Mouse (Mus musculus): Measurements from ENCODE around the gene Olfr93. TPM values are rescaled to one million over a fixed set of nuclear protein-coding genes. Genes with fewer than 3 reads are reported as not detected.
"Not testable (repeated sequence)": the region's sequence is repeated elsewhere in the genome, so short reads cannot be mapped to it uniquely, and the experiment has no call there.

Gene Olfr93
- not detected for total RNA-seq (2022)

DNA sequence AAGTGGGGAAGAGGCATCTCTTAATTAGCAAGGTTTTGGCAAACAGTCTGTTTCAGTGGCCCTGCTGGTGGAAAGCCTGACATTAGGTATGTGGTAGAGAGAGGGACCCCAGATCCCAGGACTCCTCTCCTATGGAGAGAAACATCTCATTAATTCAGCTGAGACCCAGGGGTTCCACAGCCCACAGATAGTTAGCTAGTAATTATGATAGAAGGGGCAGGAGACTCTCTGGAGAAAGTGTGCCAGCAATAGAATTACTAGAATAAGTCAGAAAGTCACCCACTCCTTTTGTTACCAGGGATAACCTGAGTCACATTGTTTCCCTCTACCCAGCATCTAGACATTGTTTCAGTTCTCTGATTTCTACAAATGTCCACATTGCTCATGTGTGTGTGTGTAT lies at the start of gene Olfr93:
Gene Olfr93 (minus strand): TSS at position 101 of the 400 bp plus-strand sequence.
- no peak for DNase-seq (ENCODE audit: low spot score in 2 of 2)

GRCm38 (mm10) chr17:37203917-37204236 lies 42.6 kb upstream of the Olfr93 start:
- no peak for DNase-seq (ENCODE audit: low spot score in 2 of 2)

DNA sequence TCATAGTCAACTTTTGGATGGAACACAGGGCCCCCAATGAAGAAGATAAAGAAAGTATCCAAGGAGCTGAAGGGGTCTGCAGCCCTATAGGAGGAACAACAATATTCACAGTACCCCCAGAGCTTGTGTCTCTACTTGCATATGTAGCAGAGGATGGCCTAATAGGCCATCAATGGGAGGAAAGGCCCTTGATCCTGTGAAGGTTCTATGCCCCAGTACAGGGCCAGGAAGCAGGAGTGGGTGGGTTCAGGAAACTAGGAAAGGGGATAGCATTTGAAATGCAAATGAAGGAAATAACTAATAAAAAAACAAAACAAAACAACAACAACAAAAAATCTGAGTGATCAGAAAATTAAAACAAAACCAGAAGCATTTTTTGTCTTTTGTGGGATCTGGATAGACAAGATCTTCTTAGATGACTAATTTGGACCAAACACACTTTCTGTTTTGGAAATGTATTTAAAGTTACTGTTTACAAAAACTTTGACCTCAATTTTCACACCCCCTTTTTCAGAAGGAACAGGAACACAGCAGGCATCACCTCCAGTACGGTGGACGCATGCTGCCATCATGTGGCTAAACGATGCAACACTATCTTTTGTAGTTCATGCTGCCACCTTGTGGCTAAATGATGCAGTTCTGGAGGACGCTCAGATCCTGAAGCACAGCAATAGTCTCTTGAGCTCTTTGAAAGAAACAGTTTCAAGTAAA lies 42.1 kb upstream of the Olfr93 start:
- peak; percentile 57 to 69 for DNase-seq (ENCODE audit: low spot score in 2 of 2)

DNA sequence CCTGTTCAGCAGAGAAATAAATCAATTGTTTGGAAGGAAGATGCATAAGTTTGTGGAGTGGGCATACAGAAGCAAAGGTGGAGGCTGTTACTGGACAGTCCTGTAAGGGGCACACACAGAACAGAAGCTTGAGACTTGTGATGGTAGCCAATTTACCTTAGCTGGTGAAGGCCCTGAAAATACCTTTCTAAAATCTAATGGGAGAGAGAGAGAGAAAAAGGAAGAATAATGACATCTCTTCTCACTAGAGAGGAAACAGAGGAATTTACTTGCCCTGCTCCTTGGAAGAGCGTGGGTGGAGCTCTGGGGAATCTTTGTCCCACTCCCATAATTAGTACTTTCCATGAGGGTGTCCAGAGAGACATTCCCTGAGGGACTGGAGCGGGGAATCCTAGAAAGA lies 39.6 kb upstream of the Olfr93 start, which contains the start of gene Olfr94:
Gene Olfr94 (minus strand): TSS at position 101 of the 400 bp plus-strand sequence.
- no peak for DNase-seq (ENCODE audit: low spot score in 2 of 2)

DNA sequence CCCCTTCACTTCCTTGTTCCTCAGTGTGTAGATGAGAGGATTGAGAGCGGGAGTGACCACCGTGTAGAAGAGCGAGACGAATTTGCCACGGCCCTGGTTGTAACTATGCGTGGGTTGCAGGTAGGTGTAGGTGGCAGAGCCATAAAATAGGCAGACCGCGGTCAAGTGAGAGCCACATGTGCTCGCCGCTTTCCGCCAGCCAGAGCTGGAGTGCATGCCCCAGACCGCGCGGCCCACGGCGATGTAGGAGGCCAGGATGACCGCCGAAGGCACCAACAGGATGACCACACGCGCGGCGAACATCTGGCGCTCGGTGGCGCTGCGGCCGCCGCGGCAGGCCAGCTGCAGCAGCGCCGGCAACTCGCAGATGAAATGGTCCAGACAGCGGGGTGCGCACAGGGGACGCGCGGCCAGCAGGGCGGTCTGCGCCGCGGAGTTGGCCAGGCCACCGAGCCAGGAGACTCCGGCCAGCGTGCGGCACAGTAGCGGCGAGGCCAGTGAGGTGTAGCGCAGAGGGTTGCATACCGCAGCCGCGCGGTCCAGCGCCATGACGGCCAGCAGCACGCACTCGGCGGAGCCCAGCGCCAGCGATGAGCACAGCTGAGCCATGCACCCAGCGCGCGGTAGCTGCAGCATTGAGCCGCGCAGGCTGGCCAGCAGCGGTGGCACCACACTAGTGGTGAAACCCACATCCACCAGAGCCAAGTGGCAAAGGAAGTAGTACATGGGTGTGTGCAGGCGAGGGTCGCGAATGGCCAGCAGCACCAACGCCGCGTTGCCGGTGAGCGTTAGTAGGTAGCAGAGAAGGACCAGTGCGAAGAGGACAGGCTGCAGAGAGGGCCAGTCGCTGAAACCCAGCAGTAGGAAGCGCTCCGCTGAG lies 35.8 kb upstream of the Olfr93 start:
- peak; percentile 18 to 39 for DNase-seq (ENCODE audit: low spot score in 2 of 2)

DNA sequence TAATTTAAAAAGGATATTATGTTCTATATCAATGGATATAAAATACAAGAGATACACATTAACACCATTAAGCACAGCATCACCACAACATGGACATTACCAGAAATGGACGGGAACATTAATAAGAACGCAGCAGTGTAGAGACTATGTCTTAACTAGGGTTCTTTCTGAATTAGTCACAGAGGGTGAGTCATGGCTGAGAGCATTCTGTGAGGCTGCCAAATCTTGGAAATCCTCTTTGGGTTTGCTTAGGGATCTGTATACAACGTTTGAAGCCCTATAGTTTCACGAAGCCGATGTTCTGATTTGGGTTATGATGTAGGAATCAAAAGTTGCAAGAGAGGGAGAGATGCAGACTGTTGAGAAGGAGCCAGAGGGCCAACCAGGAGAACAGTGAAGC lies 33.5 kb upstream of the Olfr93 start:
- no peak for DNase-seq (ENCODE audit: low spot score in 2 of 2)

- no peak for DNase-seq (ENCODE audit: low spot score in 2 of 2)
These were observed 32.4 kb upstream of the Olfr93 start, which contains the start of gene Ubd for GRCm38 (mm10) chr17:37193656-37194055. Gene Ubd, plus strand, starts transcription at chr17:37193892.

DNA sequence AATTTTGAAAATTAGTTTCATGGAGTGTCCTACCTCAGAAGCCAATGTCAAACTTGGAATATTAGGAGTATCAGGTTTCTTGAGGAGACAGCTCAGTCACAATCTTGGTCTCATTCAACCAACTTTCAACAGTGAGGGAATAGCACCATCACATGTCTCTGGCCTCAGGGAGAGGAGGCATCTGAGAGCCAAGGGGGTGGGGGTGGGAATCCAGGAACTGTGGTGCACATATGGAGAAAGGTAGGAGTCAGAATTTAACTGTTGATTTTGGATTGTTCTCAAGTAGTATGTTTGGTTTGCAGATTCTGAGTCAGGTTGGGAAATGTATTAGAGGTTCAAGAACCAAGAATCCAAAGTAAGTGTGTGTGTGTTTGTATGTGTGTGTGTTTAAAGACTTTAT lies 31.7 kb upstream of the Olfr93 start:
- no peak for DNase-seq (ENCODE audit: low spot score in 2 of 2)

- DNase-seq (ENCODE audit: low spot score in 2 of 2) = no peak
These were observed 29.4 kb upstream of the Olfr93 start for GRCm38 (mm10) chr17:37190711-37191110.

DNA sequence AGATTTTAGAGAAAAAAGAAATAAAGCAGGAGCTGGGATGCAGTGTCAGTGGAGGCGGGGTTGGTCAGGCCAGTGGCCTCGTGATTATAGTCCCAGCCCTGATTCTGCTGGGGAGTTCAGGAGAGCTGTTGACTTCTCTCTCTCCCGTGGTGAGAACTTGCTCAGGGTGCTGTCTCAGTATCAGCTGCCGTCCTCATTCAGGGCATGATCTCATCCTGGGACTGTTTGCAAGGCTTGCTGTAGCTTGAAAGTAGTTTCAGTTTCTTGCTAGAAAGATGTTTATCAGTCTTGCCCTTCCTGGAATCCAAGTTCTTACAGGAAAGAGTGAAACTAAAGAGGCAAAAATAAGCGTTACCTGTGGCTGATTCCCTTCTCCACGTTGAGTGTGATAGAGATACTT lies 24.2 kb upstream of the Olfr93 start:
- no peak for DNase-seq (ENCODE audit: low spot score in 2 of 2)

GRCm38 (mm10) chr17:37131366-37131765 lies 29.9 kb downstream of the Olfr93 start:
- not testable (repeated sequence) for DNase-seq (ENCODE audit: low spot score in 2 of 2)

- no peak for DNase-seq (ENCODE audit: low spot score in 2 of 2)
These were observed 41.3 kb downstream of the Olfr93 start, which contains the start of gene Olfr92 for GRCm38 (mm10) chr17:37119988-37120387. Gene Olfr92, minus strand, starts transcription at chr17:37120088.

DNA sequence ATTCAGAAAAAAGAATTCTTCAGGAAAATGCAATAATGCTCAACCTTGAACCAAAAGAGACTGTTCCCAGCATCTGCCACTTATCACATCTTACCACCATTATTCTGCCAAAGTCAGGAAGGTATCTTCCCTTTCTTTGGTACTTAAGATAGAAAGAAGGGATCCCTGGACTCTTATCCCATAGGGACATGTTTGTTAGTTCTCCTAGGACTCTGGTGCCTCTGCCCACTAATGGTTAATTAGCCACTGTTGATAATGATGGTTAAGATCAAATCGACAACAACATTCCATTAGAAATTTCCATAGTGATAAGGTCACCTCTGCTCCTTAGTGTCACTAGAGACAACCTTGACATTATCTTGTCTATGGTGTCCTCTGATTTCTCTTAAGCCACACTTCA lies 63.1 kb downstream of the Olfr93 start, which contains the start of gene Olfr91:
Gene Olfr91 (minus strand): TSS at position 101 of the 400 bp plus-strand sequence.
- no peak for DNase-seq (ENCODE audit: low spot score in 2 of 2)

DNA sequence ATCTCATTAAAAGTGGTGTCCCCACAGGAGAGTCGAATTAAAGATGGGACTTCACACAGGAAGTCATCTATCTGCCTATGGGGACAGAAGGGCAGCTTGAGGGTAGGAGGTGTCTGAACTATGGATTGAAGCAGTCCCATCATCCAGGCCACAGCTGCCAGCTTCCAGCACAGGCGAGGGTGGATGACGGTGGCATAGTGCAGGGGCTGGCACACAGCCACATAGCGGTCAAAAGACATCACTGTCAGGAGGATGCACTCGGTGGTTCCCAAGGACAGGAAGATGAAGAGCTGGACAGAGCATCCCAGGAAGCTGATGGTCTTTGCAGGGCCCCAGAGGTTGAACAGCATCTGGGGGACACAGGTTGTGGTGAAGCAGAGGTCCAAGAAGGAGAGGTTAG lies 68.0 kb downstream of the Olfr93 start:
- DNase-seq (ENCODE audit: low spot score in 2 of 2) = no peak

GRCm38 (mm10) chr17:37092198-37092597 lies 69.1 kb downstream of the Olfr93 start:
- DNase-seq (ENCODE audit: low spot score in 2 of 2) = no peak

Other genes starting within 250 kb of the Olfr93 start
- 1 to 10 TPM; 5.6 to 8.0 (median 6.5) TPM for gene Rnf39, start 218.6 kb downstream of the Olfr93 start, total RNA-seq (2022)
- gene Ppp1r11, start 209.8 kb downstream of the Olfr93 start, total RNA-seq (2022) = 100 to 1,000 TPM; 107 to 144 (median 137) TPM
- gene Znrd1, start 202.9 kb downstream of the Olfr93 start, total RNA-seq (2022) = 10 to 100 TPM; 23.9 to 39.6 (median 33.0) TPM
- 1 to 10 TPM; 4.7 to 7.3 (median 6.6) TPM for gene Znrd1as, start 202.9 kb downstream of the Olfr93 start, total RNA-seq (2022)
- gene 2410137M14Rik, start 180.3 kb downstream of the Olfr93 start, total RNA-seq (2022) = 1 to 10 TPM in 1 of 4 experiments, under 1 TPM in 2, not detected in 1; 0.86 to 1.3 (median 0.89) TPM
- gene H2-M5, start 172.0 kb downstream of the Olfr93 start, total RNA-seq (2022) = 1 to 10 TPM in 2 of 4 experiments, under 1 TPM in 2; 0.44 to 1.6 (median 0.97) TPM
- 10 to 100 TPM in 1 of 4 experiments, 1 to 10 TPM in 3; 8.1 to 10.5 (median 9.0) TPM for gene Zfp57, start 160.3 kb downstream of the Olfr93 start, total RNA-seq (2022)
- 10 to 100 TPM; 52.5 to 55.9 (median 54.6) TPM for gene Mog, start 138.1 kb downstream of the Olfr93 start, total RNA-seq (2022)
- gene Gabbr1, start 115.5 kb downstream of the Olfr93 start, total RNA-seq (2022) = 100 to 1,000 TPM; 662 to 748 (median 699) TPM
- gene Olfr90, start 73.0 kb downstream of the Olfr93 start, total RNA-seq (2022) = not detected
- gene Olfr91, start 63.2 kb downstream of the Olfr93 start, total RNA-seq (2022) = not detected
- gene Olfr92, start 41.4 kb downstream of the Olfr93 start, total RNA-seq (2022) = not detected
- gene Ubd, start 32.4 kb upstream of the Olfr93 start, total RNA-seq (2022) = not detected
- gene Olfr94, start 39.5 kb upstream of the Olfr93 start, total RNA-seq (2022) = not detected
- gene Olfr95, start 51.6 kb upstream of the Olfr93 start, total RNA-seq (2022) = not detected
- gene Olfr96, start 58.7 kb upstream of the Olfr93 start, total RNA-seq (2022) = not detected
- not detected for gene Olfr97, start 75.8 kb upstream of the Olfr93 start, total RNA-seq (2022)
- gene Olfr98, start 102.3 kb upstream of the Olfr93 start, total RNA-seq (2022) = not detected
- 1 to 10 TPM; 3.5 to 7.0 (median 4.7) TPM for gene H2-M3, start 108.7 kb upstream of the Olfr93 start, total RNA-seq (2022)
- gene Olfr99, start 122.0 kb upstream of the Olfr93 start, total RNA-seq (2022) = not detected
- gene Olfr101, start 142.8 kb upstream of the Olfr93 start, total RNA-seq (2022) = not detected
- gene Olfr102, start 155.6 kb upstream of the Olfr93 start, total RNA-seq (2022) = not detected
- not detected for gene Olfr103, start 178.2 kb upstream of the Olfr93 start, total RNA-seq (2022)
- not detected for gene Olfr104-ps, start 198.1 kb upstream of the Olfr93 start, total RNA-seq (2022)
- gene Olfr105-ps, start 217.5 kb upstream of the Olfr93 start, total RNA-seq (2022) = not detected
- gene Olfr106-ps, start 228.9 kb upstream of the Olfr93 start, total RNA-seq (2022) = not detected
- not detected for gene Olfr107, start 237.7 kb upstream of the Olfr93 start, total RNA-seq (2022)

Data from left cerebral cortex, adult 8-10 months (tissue).